Mouse (Mus musculus): ENCODE measurements at regions not wholly inside any gene's neighbourhood (a gene's known extent, or its start where the extent isn't known, plus 50 kb on each side); places are given as distances from the start of the nearest gene placed in this dataset.

GRCm38 (mm10) chr8:60827241-60827640 lies 63.0 kb upstream of the Hpf1 start:
- no peaks in the 10 kb centered on the region for H3K4me1 ChIP-seq (replicated peaks; ENCODE audit: control insufficient read depth, insufficient read depth, low read length)
- no peaks in the 10 kb centered on the region for H3K27me3 ChIP-seq (replicated peaks; ENCODE audit: control insufficient read depth, insufficient read depth, low read length)
- no peak overlapping the region for H3K27ac ChIP-seq (ENCODE audit: low read length)
- no peak overlapping the region for H3K9ac ChIP-seq (replicated peaks; ENCODE audit: low read depth, low read length)
- WGBS: 90% methylated on average over 8 of the region's 8 CpGs
- H3K36me3 ChIP-seq (ENCODE audit: control insufficient read depth, insufficient read depth): no peaks in the 10 kb centered on the region
- no peak for ATAC-seq
- H3K4me3 ChIP-seq (replicated peaks; ENCODE audit: low read length): no peak overlapping the region
- no peak overlapping the region for H3K4me2 ChIP-seq (ENCODE audit: low read length)
- H3K9me3 ChIP-seq (ENCODE audit: control insufficient read depth, low read length): no peaks in the 10 kb centered on the region

- Histone ChIP-seq H3K27ac (ENCODE audit: low read length) (no peak overlapping the region), H3K27me3 (replicated peaks; ENCODE audit: control insufficient read depth, insufficient read depth, low read length) (no peaks in the 10 kb centered on the region), H3K9me3 (ENCODE audit: control insufficient read depth, low read length) (no peaks in the 10 kb centered on the region), H3K4me1 (replicated peaks; ENCODE audit: control insufficient read depth, insufficient read depth, low read length) (no peaks in the 10 kb centered on the region), H3K4me3 (replicated peaks; ENCODE audit: low read length) (no peak overlapping the region), H3K9ac (replicated peaks; ENCODE audit: low read depth, low read length) (no peak overlapping the region), H3K36me3 (ENCODE audit: control insufficient read depth, insufficient read depth) (no peaks in the 10 kb centered on the region), H3K4me2 (ENCODE audit: low read length) (no peak overlapping the region)
- no peak for ATAC-seq
- whole genome bisulfite sequencing: 88% methylated on average over 4 of the region's 4 CpGs
These were observed 61.1 kb upstream of the Hpf1 start for GRCm38 (mm10) chr8:60829093-60829492.

GRCm38 (mm10) chr8:60830556-60830955 lies 59.7 kb upstream of the Hpf1 start:
- Histone ChIP-seq H3K4me2 (ENCODE audit: low read length) (no peak overlapping the region), H3K9me3 (ENCODE audit: control insufficient read depth, low read length) (no peaks in the 10 kb centered on the region), H3K9ac (replicated peaks; ENCODE audit: low read depth, low read length) (no peak overlapping the region), H3K4me3 (replicated peaks; ENCODE audit: low read length) (no peak overlapping the region), H3K36me3 (ENCODE audit: control insufficient read depth, insufficient read depth) (no peaks in the 10 kb centered on the region), H3K4me1 (replicated peaks; ENCODE audit: control insufficient read depth, insufficient read depth, low read length) (no peaks in the 10 kb centered on the region), H3K27me3 (replicated peaks; ENCODE audit: control insufficient read depth, insufficient read depth, low read length) (no peaks in the 10 kb centered on the region), H3K27ac (ENCODE audit: low read length) (no peak overlapping the region)
- ATAC-seq: no peak
- WGBS: 80% methylated on average over 1 of the region's 1 CpGs

GRCm38 (mm10) chr8:60838526-60838925 lies 51.7 kb upstream of the Hpf1 start:
- no peak overlapping the region for H3K27ac ChIP-seq (ENCODE audit: low read length)
- H3K4me3 ChIP-seq (replicated peaks; ENCODE audit: low read length): no peak overlapping the region
- H3K4me1 ChIP-seq (replicated peaks; ENCODE audit: control insufficient read depth, insufficient read depth, low read length): no peaks in the 10 kb centered on the region
- WGBS: 8% methylated on average over 3 of the region's 3 CpGs
- H3K9me3 ChIP-seq (ENCODE audit: control insufficient read depth, low read length): no peaks in the 10 kb centered on the region
- no peaks in the 10 kb centered on the region for H3K27me3 ChIP-seq (replicated peaks; ENCODE audit: control insufficient read depth, insufficient read depth, low read length)
- no peaks in the 10 kb centered on the region for H3K36me3 ChIP-seq (ENCODE audit: control insufficient read depth, insufficient read depth)
- H3K4me2 ChIP-seq (ENCODE audit: low read length): no peak overlapping the region
- no peak for ATAC-seq
- H3K9ac ChIP-seq (replicated peaks; ENCODE audit: low read depth, low read length): no peak overlapping the region
